Comparison of ENCODE assay signal across 37 mouse cellular contexts in genomic region chr3:94344897-94345296, GRCm38 (mm10). TPM values are rescaled to one million over a fixed set of nuclear protein-coding genes. Genes with fewer than 3 reads are reported as not detected.
"Had no signal": no experiment of that assay in that cellular context is flagged by ENCODE, and none has a peak within 500 bp of the region (broad histone marks: within the 10 kb centered on the region; RNA-seq: fewer than 3 reads in every experiment).

No protein-coding gene starts in this region.

- H3K4me3 ChIP-seq: embryonic facial prominence, embryonic 10.5 days; embryonic facial prominence, embryonic 12.5 days; embryonic facial prominence, embryonic 13.5 days; embryonic facial prominence, embryonic 15.5 days; erythroblast, embryonic 14.5 days; forebrain, embryonic 10.5 days; forebrain, embryonic 12.5 days; forebrain, embryonic 13.5 days; forebrain, embryonic 15.5 days; gastrocnemius, adult 2 months; heart, adult 2 months had no signal

- ATAC-seq: forebrain, embryonic 13.5 days; forebrain, embryonic 14.5 days; forebrain, embryonic 15.5 days; forebrain, embryonic 16.5 days; forebrain, postnatal 0 days had no signal

- H3K4me2 ChIP-seq: embryonic facial prominence, embryonic 12.5 days; embryonic facial prominence, embryonic 13.5 days; embryonic facial prominence, embryonic 15.5 days; forebrain, embryonic 12.5 days; forebrain, embryonic 13.5 days; forebrain, embryonic 15.5 days had no signal

- H3K27ac ChIP-seq: embryonic facial prominence, embryonic 10.5 days; embryonic facial prominence, embryonic 12.5 days; embryonic facial prominence, embryonic 13.5 days; forebrain, embryonic 10.5 days; forebrain, embryonic 12.5 days; forebrain, embryonic 13.5 days; forebrain, embryonic 15.5 days; gastrocnemius, adult 2 months; heart, adult 2 months had no signal

- H3K9me3 ChIP-seq: embryonic facial prominence, embryonic 10.5 days; embryonic facial prominence, embryonic 12.5 days; embryonic facial prominence, embryonic 13.5 days; embryonic facial prominence, embryonic 15.5 days; forebrain, embryonic 10.5 days; forebrain, embryonic 12.5 days; forebrain, embryonic 13.5 days; forebrain, embryonic 15.5 days had no signal

- DNase-seq: cerebellum, adult 18-20 months; cerebellum, adult 2 months; cerebellum, adult 8-10 months; cerebellum, adult 9-10 months; cerebellum, adult 9-11 months; cerebellum, postnatal 10 days; cerebellum, postnatal 14 days; cerebellum, postnatal 25 days; cerebellum, postnatal 36 days; embryo, embryonic 11 days; forebrain, postnatal 0 days; gastrocnemius, adult 2 months; gastrocnemius, postnatal 10 days; gastrocnemius, postnatal 14 days; gastrocnemius, postnatal 25 days; gastrocnemius, postnatal 36 days; heart, adult 11 months; heart, adult 18-20 months; heart, adult 2 months had no signal

- H3K9ac ChIP-seq: embryonic facial prominence, embryonic 12.5 days; embryonic facial prominence, embryonic 13.5 days; embryonic facial prominence, embryonic 15.5 days; forebrain, embryonic 12.5 days; forebrain, embryonic 13.5 days; forebrain, embryonic 15.5 days; forebrain, postnatal 0 days had no signal

- H3K4me1 ChIP-seq: embryonic facial prominence, embryonic 10.5 days; embryonic facial prominence, embryonic 12.5 days; embryonic facial prominence, embryonic 15.5 days had no signal

- H3K27me3 ChIP-seq: embryonic facial prominence, embryonic 12.5 days; embryonic facial prominence, embryonic 13.5 days; embryonic facial prominence, embryonic 15.5 days; forebrain, embryonic 12.5 days; forebrain, embryonic 13.5 days; forebrain, embryonic 15.5 days had no signal

- H3K36me3 ChIP-seq: embryonic facial prominence, embryonic 10.5 days; embryonic facial prominence, embryonic 12.5 days; embryonic facial prominence, embryonic 13.5 days; embryonic facial prominence, embryonic 15.5 days; forebrain, embryonic 10.5 days; forebrain, embryonic 12.5 days; forebrain, embryonic 15.5 days had no signal

RNA-seq across cellular contexts. Expression of gene Them5, which starts 3.0 kb away (rescaled TPM):
- total RNA-seq: common myeloid progenitor, adult 5-6 weeks; forebrain, postnatal 0 days; gastrocnemius, adult 18-20 months; gastrocnemius, adult 2 months; gastrocnemius, adult 8-10 months; gastrocnemius, postnatal 10 days; gastrocnemius, postnatal 36 days; granulocyte monocyte progenitor cell, adult 5-6 weeks; heart, adult 18-20 months; heart, adult 2 months had no signal
- polyA plus RNA-seq: cerebellum, adult 2 months; cortical plate, adult 2 months; embryonic facial prominence, embryonic 11.5 days; embryonic facial prominence, embryonic 12.5 days; erythroblast, embryonic 14.5 days; forebrain, embryonic 10.5 days; forebrain, postnatal 0 days; frontal cortex, adult 2 months; heart, adult 2 months had no signal

RNA-seq across cellular contexts. Expression of gene C2cd4d, which starts 17.3 kb away (rescaled TPM):
- total RNA-seq: common myeloid progenitor, adult 5-6 weeks; gastrocnemius, adult 18-20 months; gastrocnemius, adult 2 months; gastrocnemius, adult 8-10 months; gastrocnemius, postnatal 25 days; granulocyte monocyte progenitor cell, adult 5-6 weeks; heart, adult 2 months had no signal
- polyA plus RNA-seq: erythroblast, embryonic 14.5 days had no signal

RNA-seq across cellular contexts. Expression of gene Rorc, which starts 27.7 kb away (rescaled TPM):
- total RNA-seq: common myeloid progenitor, adult 5-6 weeks; granulocyte monocyte progenitor cell, adult 5-6 weeks had no signal
- polyA plus RNA-seq: erythroblast, embryonic 14.5 days had no signal

RNA-seq across cellular contexts. Expression of gene Them4, which starts 35.0 kb away (rescaled TPM):
- polyA plus RNA-seq: erythroblast, embryonic 14.5 days had no signal

RNA-seq across cellular contexts. Expression of gene Lingo4, which starts 53.4 kb away (rescaled TPM):
- total RNA-seq: common myeloid progenitor, adult 5-6 weeks; granulocyte monocyte progenitor cell, adult 5-6 weeks had no signal
- polyA plus RNA-seq: erythroblast, embryonic 14.5 days had no signal
